Mouse (Mus musculus): Measurements from ENCODE around the gene Rogdi. TPM values are rescaled to one million over a fixed set of nuclear protein-coding genes. Genes with fewer than 3 reads are reported as not detected.
A peak's percentile ranks its signal among the peaks of the same experiment; 100 is the strongest.

Rogdi gene
- polyA plus RNA-seq, 1 experiment = 68.4 TPM

- no peak overlapping the region for H3K27ac ChIP-seq (ENCODE audit: insufficient read depth, low read depth, low read length)
- H3K4me1 ChIP-seq (ENCODE audit: control insufficient read depth, insufficient read depth, insufficient read length, low read length) = peaks cover 7% of the 10 kb centered on the region
- TF ChIP-seq POLR2A (IDR thresholded peaks at IDR 0.05; ENCODE audit: low read depth, low read length) = no peak
- H3K4me3 ChIP-seq (ENCODE audit: low read depth, low read length) = no peak overlapping the region
- H3K27me3 ChIP-seq (ENCODE audit: control insufficient read depth, insufficient read depth, low read length) = no peaks in the 10 kb centered on the region
- no peaks in the 10 kb centered on the region for H3K36me3 ChIP-seq (ENCODE audit: control insufficient read depth, insufficient read depth, low read length)
- 92% methylated on average over 4 of the region's 4 CpGs for WGBS
Observed at GRCm38 (mm10) chr16:4993276-4993675, 20.1 kb downstream of the Rogdi start.

GRCm38 (mm10) chr16:4984717-4985116, 28.6 kb downstream of the Rogdi start:
- TF ChIP-seq CTCF (IDR thresholded peaks at IDR 0.05; ENCODE audit: extremely low read depth, insufficient read length, insufficient replicate concordance, low read depth, low read length) = no peak
- TF ChIP-seq POLR2A (IDR thresholded peaks at IDR 0.05; ENCODE audit: low read depth, low read length) = no peak
- WGBS = 86% methylated on average over 12 of the region's 12 CpGs
- Histone ChIP-seq H3K4me1 (ENCODE audit: control insufficient read depth, insufficient read depth, insufficient read length, low read length) (no peaks in the 10 kb centered on the region), H3K36me3 (ENCODE audit: control insufficient read depth, insufficient read depth, low read length) (no peaks in the 10 kb centered on the region), H3K27me3 (ENCODE audit: control insufficient read depth, insufficient read depth, low read length) (no peaks in the 10 kb centered on the region), H3K4me3 (ENCODE audit: low read depth, low read length) (no peak overlapping the region), H3K27ac (ENCODE audit: insufficient read depth, low read depth, low read length) (no peak overlapping the region)

GRCm38 (mm10) chr16:4979755-4980380, 33.5 kb downstream of the Rogdi start:
- Histone ChIP-seq H3K4me1 (ENCODE audit: control insufficient read depth, insufficient read depth, insufficient read length, low read length) (no peaks in the 10 kb centered on the region), H3K4me3 (ENCODE audit: low read depth, low read length) (no peak overlapping the region), H3K36me3 (ENCODE audit: control insufficient read depth, insufficient read depth, low read length) (no peaks in the 10 kb centered on the region), H3K27ac (ENCODE audit: insufficient read depth, low read depth, low read length) (no peak overlapping the region), H3K27me3 (ENCODE audit: control insufficient read depth, insufficient read depth, low read length) (no peaks in the 10 kb centered on the region)
- WGBS = 70% methylated on average over 4 of the region's 4 CpGs
- no peak for TF ChIP-seq POLR2A (IDR thresholded peaks at IDR 0.05; ENCODE audit: low read depth, low read length)
- peak; percentile 74; the same call in 1 of the 2 replicates for TF ChIP-seq CTCF (IDR thresholded peaks at IDR 0.05; ENCODE audit: extremely low read depth, insufficient read length, insufficient replicate concordance, low read depth, low read length)

- H3K36me3 ChIP-seq (ENCODE audit: control insufficient read depth, insufficient read depth, low read length) = no peaks in the 10 kb centered on the region
- no peaks in the 10 kb centered on the region for H3K27me3 ChIP-seq (ENCODE audit: control insufficient read depth, insufficient read depth, low read length)
- no peak overlapping the region for H3K4me3 ChIP-seq (ENCODE audit: low read depth, low read length)
- H3K27ac ChIP-seq (ENCODE audit: insufficient read depth, low read depth, low read length) = no peak overlapping the region
- TF ChIP-seq CTCF (IDR thresholded peaks at IDR 0.05; ENCODE audit: extremely low read depth, insufficient read length, insufficient replicate concordance, low read depth, low read length) = no peak
- 38% methylated on average over 5 of the region's 5 CpGs for WGBS
- H3K4me1 ChIP-seq (ENCODE audit: control insufficient read depth, insufficient read depth, insufficient read length, low read length) = no peaks in the 10 kb centered on the region
Observed at GRCm38 (mm10) chr16:4978275-4979051, 34.9 kb downstream of the Rogdi start.

GRCm38 (mm10) chr16:4976180-4976579, 37.2 kb downstream of the Rogdi start:
- no peak overlapping the region for H3K4me3 ChIP-seq (ENCODE audit: low read depth, low read length)
- H3K27me3 ChIP-seq (ENCODE audit: control insufficient read depth, insufficient read depth, low read length) = no peaks in the 10 kb centered on the region
- no peaks in the 10 kb centered on the region for H3K4me1 ChIP-seq (ENCODE audit: control insufficient read depth, insufficient read depth, insufficient read length, low read length)
- no peaks in the 10 kb centered on the region for H3K36me3 ChIP-seq (ENCODE audit: control insufficient read depth, insufficient read depth, low read length)
- H3K27ac ChIP-seq (ENCODE audit: insufficient read depth, low read depth, low read length) = no peak overlapping the region
- TF ChIP-seq CTCF (IDR thresholded peaks at IDR 0.05; ENCODE audit: extremely low read depth, insufficient read length, insufficient replicate concordance, low read depth, low read length) = no peak
- no peak for TF ChIP-seq POLR2A (IDR thresholded peaks at IDR 0.05; ENCODE audit: low read depth, low read length)
- WGBS = 71% methylated on average over 2 of the region's 2 CpGs

- TF ChIP-seq POLR2A (IDR thresholded peaks at IDR 0.05; ENCODE audit: low read depth, low read length) (no peak), CTCF (IDR thresholded peaks at IDR 0.05; ENCODE audit: extremely low read depth, insufficient read length, insufficient replicate concordance, low read depth, low read length) (no peak)
- Histone ChIP-seq H3K4me1 (ENCODE audit: control insufficient read depth, insufficient read depth, insufficient read length, low read length) (no peaks in the 10 kb centered on the region), H3K27ac (ENCODE audit: insufficient read depth, low read depth, low read length) (no peak overlapping the region), H3K27me3 (ENCODE audit: control insufficient read depth, insufficient read depth, low read length) (no peaks in the 10 kb centered on the region), H3K36me3 (ENCODE audit: control insufficient read depth, insufficient read depth, low read length) (no peaks in the 10 kb centered on the region), H3K4me3 (ENCODE audit: low read depth, low read length) (no peak overlapping the region)
- WGBS = 94% methylated on average over 5 of the region's 5 CpGs
Observed at GRCm38 (mm10) chr16:4974521-4974920, 38.8 kb downstream of the Rogdi start.

GRCm38 (mm10) chr16:4971626-4972025, 41.7 kb downstream of the Rogdi start:
- H3K4me3 ChIP-seq (ENCODE audit: low read depth, low read length) = no peak overlapping the region
- no peaks in the 10 kb centered on the region for H3K27me3 ChIP-seq (ENCODE audit: control insufficient read depth, insufficient read depth, low read length)
- no peaks in the 10 kb centered on the region for H3K4me1 ChIP-seq (ENCODE audit: control insufficient read depth, insufficient read depth, insufficient read length, low read length)
- no peaks in the 10 kb centered on the region for H3K36me3 ChIP-seq (ENCODE audit: control insufficient read depth, insufficient read depth, low read length)
- WGBS = 68% methylated on average over 4 of the region's 4 CpGs
- no peak overlapping the region for H3K27ac ChIP-seq (ENCODE audit: insufficient read depth, low read depth, low read length)
- no peak for TF ChIP-seq CTCF (IDR thresholded peaks at IDR 0.05; ENCODE audit: extremely low read depth, insufficient read length, insufficient replicate concordance, low read depth, low read length)

Measured in small intestine, adult 2 months (tissue).